Mouse (Mus musculus): ENCODE data around the gene Lck.

DNA sequence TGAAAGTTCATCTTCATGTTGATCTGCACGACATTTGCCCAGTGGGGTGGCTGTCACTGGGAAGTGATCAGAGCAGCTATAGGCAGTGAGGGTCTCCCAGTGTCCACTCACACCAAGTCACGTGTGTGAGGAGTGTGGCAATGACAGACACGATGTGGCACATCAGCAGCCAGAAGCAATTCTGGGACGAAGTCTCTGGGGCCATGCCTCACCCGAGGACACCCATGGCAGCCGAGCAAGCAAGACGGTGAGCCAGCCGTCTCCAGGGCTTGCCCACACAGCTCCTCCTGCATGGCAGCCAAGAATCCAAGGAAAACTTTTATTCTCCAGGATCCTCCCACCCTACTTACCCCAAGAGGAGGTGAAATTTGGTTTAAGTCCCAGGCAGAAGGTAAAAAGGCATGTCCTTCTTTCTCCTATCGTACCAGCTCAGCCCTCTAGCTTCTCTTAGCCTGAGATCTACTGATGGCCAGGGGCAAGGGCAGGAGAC, 42.4 kb upstream of the Lck start:
- TF ChIP-seq GATA1 (IDR thresholded peaks at IDR 0.05; ENCODE audit: low read length) (no peak), TAL1 (IDR thresholded peaks at IDR 0.05; ENCODE audit: low read length) (no peak)
